Mouse (Mus musculus): Measurements from ENCODE around the gene Rnf115.

DNA sequence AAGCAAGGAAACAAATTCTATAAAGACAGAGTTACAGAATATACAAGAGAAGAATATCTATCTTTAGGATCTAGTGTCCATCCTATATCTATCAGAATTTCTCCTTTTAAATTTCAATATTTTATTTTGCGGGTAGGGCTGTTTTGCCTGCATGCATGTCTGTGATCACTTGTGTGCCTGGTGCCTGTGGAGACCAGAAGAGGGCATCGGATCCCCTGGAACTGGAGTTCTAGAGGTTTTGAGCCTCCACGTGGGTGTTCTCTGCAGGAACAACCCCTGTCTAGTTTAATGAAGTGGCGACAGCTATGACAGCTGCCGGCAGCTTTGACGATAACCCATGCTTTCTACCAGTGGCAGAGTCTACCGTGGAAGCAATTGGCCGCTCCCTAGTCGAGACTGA is 85.6 kb downstream of the Rnf115 start:
- TF ChIP-seq CTCF (IDR thresholded peaks at IDR 0.05) (no peak), EP300 (IDR thresholded peaks at IDR 0.05; ENCODE audit: insufficient read depth, low read depth, low read length) (0 out of 2 replicates have a peak, but pooled peaks have one; percentile 31)

All from heart, adult 2 months (tissue).